ENCODE assay signal across 12 mouse cellular contexts in the genomic region with DNA sequence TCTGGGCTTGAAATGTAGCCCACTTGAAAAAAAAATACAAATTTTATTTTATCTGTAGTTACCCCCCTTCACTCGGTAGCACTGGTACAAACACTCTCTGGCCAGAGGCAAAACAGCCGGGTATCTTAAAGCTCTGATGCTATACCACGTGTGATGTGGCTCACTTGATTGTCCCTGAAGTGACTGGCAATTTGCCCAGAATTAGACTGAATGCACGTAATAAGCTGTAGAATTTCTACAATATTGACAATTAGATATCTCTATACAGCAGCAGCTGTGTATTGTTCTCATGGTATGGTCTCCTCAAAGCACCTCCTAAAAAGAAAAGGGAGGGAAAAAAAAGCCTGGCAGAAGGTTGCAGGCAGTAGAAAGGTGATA.
DNase-seq lines count a peak whose midpoint lies in the region; ATAC-seq and TF ChIP-seq lines count a peak whose summit lies in the region.
"Had no signal": no experiment of that assay in that cellular context is flagged by ENCODE, and none has a peak within 500 bp of the region (broad histone marks: within the 10 kb centered on the region; RNA-seq: fewer than 3 reads in every experiment).

No protein-coding gene starts in this region.

- H3K9me3 ChIP-seq in lung, embryonic 14.5 days (ENCODE audit: low read depth, low read length), result no peaks in the 10 kb centered on the region
- H3K9me3 ChIP-seq in forebrain, embryonic 12.5 days, result no peaks in the 10 kb centered on the region
- no peaks in the 10 kb centered on the region for H3K9me3 ChIP-seq in hindbrain, embryonic 16.5 days (ENCODE audit: control insufficient read depth, low read length)
- H3K9me3 ChIP-seq in neural tube, embryonic 14.5 days (ENCODE audit: control insufficient read depth, low read length), result no peaks in the 10 kb centered on the region

- no peaks in the 10 kb centered on the region for H3K27me3 ChIP-seq in lung, embryonic 14.5 days (ENCODE audit: insufficient read depth, low read length)
- H3K27me3 ChIP-seq in forebrain, embryonic 12.5 days, result no peaks in the 10 kb centered on the region
- H3K27me3 ChIP-seq in hindbrain, embryonic 16.5 days (replicated peaks; ENCODE audit: control insufficient read depth, insufficient read depth, low read length), result no peaks in the 10 kb centered on the region
- no peaks in the 10 kb centered on the region for H3K27me3 ChIP-seq in neural tube, embryonic 14.5 days (ENCODE audit: control insufficient read depth, insufficient read depth, low read length)
- H3K27me3 ChIP-seq in kidney, adult 2 months (replicated peaks; ENCODE audit: control insufficient read depth, insufficient read depth, low read length), result no peaks in the 10 kb centered on the region

- 18% methylated on average over 4 of the region's 4 CpGs for WGBS in lung, embryonic 14.5 days
- WGBS in forebrain, embryonic 12.5 days, result 14% methylated on average over 4 of the region's 4 CpGs
- 13% methylated on average over 4 of the region's 4 CpGs for whole genome bisulfite sequencing in hindbrain, embryonic 16.5 days
- WGBS in neural tube, embryonic 14.5 days, result 16% methylated on average over 4 of the region's 4 CpGs
- 42% methylated on average over 4 of the region's 4 CpGs for WGBS in kidney, adult 2 months

- H3K4me1 ChIP-seq in lung, embryonic 14.5 days (ENCODE audit: insufficient read depth), result no peaks in the 10 kb centered on the region
- peaks cover 13% of the 10 kb centered on the region for H3K4me1 ChIP-seq in forebrain, embryonic 12.5 days
- H3K4me1 ChIP-seq in hindbrain, embryonic 16.5 days (ENCODE audit: control insufficient read depth, insufficient read depth, low read depth, low read length), result no peaks in the 10 kb centered on the region
- no peaks in the 10 kb centered on the region for H3K4me1 ChIP-seq in neural tube, embryonic 14.5 days (ENCODE audit: control insufficient read depth, insufficient read depth, low read length)
- H3K4me1 ChIP-seq in kidney, adult 2 months (ENCODE audit: control insufficient read depth, insufficient read depth, low read length), result no peaks in the 10 kb centered on the region

- no peak for TF ChIP-seq POLR2A in kidney, adult 2 months (IDR thresholded peaks at IDR 0.05; ENCODE audit: low read depth, low read length)

- H3K4me3 ChIP-seq in lung, embryonic 14.5 days (ENCODE audit: low read depth, low read length), result no peak overlapping the region
- no peak overlapping the region for H3K4me3 ChIP-seq in forebrain, embryonic 12.5 days (replicated peaks)
- no peak overlapping the region for H3K4me3 ChIP-seq in hindbrain, embryonic 16.5 days (ENCODE audit: low read length)
- no peak overlapping the region for H3K4me3 ChIP-seq in neural tube, embryonic 14.5 days (ENCODE audit: low read depth, low read length)
- no peak overlapping the region for H3K4me3 ChIP-seq in kidney, adult 2 months (ENCODE audit: insufficient read depth, low read depth, low read length)

- H3K9ac ChIP-seq in lung, embryonic 14.5 days, result no peak overlapping the region
- H3K9ac ChIP-seq in forebrain, embryonic 12.5 days, result no peak overlapping the region
- H3K9ac ChIP-seq in hindbrain, embryonic 16.5 days (ENCODE audit: low read depth, low read length), result no peak overlapping the region; the same call in 1 of the 2 replicates
- no peak overlapping the region for H3K9ac ChIP-seq in neural tube, embryonic 14.5 days (replicated peaks; ENCODE audit: low read depth, low read length)

- H3K27ac ChIP-seq in lung, embryonic 14.5 days (ENCODE audit: low read depth), result no peak overlapping the region
- H3K27ac ChIP-seq in forebrain, embryonic 12.5 days, result no peak overlapping the region
- H3K27ac ChIP-seq in hindbrain, embryonic 16.5 days (ENCODE audit: low read depth, low read length), result no peak overlapping the region
- peak overlapping the region; percentile 55; the same call in 1 of the 2 replicates for H3K27ac ChIP-seq in neural tube, embryonic 14.5 days (ENCODE audit: low read depth, low read length)
- no peak overlapping the region for H3K27ac ChIP-seq in kidney, adult 2 months (ENCODE audit: insufficient read depth, low read depth, low read length)

- DNase-seq in lung, embryonic 14.5 days, result peak; percentile 68
- no peak for DNase-seq in lung, postnatal 10 days
- DNase-seq in kidney, adult 2 months, result no peak
- DNase-seq in ovary, adult 18-20 months (ENCODE audit: low spot score), result no peak
- no peak for DNase-seq in testis, postnatal 14 days (ENCODE audit: low spot score)
- DNase-seq: heart, adult 11 months; heart, postnatal 36 days; lung, adult 2 months; right cerebral cortex, postnatal 14 days had no signal

- ATAC-seq in lung, embryonic 14.5 days (ENCODE audit: insufficient read depth), result peak; percentile 70; the same call in 1 of the 2 replicates
- peak; percentile 88 for ATAC-seq in forebrain, embryonic 12.5 days (ENCODE audit: low FRiP score)
- peak; percentile 69 for ATAC-seq in hindbrain, embryonic 16.5 days
- peak; percentile 87 for ATAC-seq in neural tube, embryonic 14.5 days (ENCODE audit: low read depth)

- no peak overlapping the region for H3K4me2 ChIP-seq in lung, embryonic 14.5 days
- no peak overlapping the region for H3K4me2 ChIP-seq in forebrain, embryonic 12.5 days
- no peak overlapping the region for H3K4me2 ChIP-seq in hindbrain, embryonic 16.5 days (ENCODE audit: low read length)
- H3K4me2 ChIP-seq in neural tube, embryonic 14.5 days (ENCODE audit: low read depth, low read length), result no peak overlapping the region

- no peak for TF ChIP-seq CTCF in lung, embryonic 14.5 days (IDR thresholded peaks at IDR 0.05; ENCODE audit: low read depth)
- no peak for TF ChIP-seq CTCF in kidney, adult 2 months (conservative IDR thresholded peaks at IDR 0.05; ENCODE audit: insufficient read depth, insufficient read length, low read depth, low read length)

- no peaks in the 10 kb centered on the region for H3K36me3 ChIP-seq in lung, embryonic 14.5 days (ENCODE audit: insufficient read depth)
- H3K36me3 ChIP-seq in forebrain, embryonic 12.5 days (replicated peaks), result no peaks in the 10 kb centered on the region
- H3K36me3 ChIP-seq in hindbrain, embryonic 16.5 days (ENCODE audit: control insufficient read depth, insufficient read depth, low read length), result no peaks in the 10 kb centered on the region
- no peaks in the 10 kb centered on the region for H3K36me3 ChIP-seq in neural tube, embryonic 14.5 days (ENCODE audit: control insufficient read depth, insufficient read depth, low read length)
- H3K36me3 ChIP-seq in kidney, adult 2 months (ENCODE audit: control insufficient read depth, insufficient read depth, low read length), result no peaks in the 10 kb centered on the region
